Mouse (Mus musculus) megakaryocyte progenitor cell, adult 5-6 weeks (primary cell): ENCODE results near the gene Sall1. TPM values are rescaled to one million over a fixed set of nuclear protein-coding genes. Genes with fewer than 3 reads are reported as not detected.

ENCODE experiments used
- ATAC-seq: replicated peaks from 2 replicates; pipeline ENCODE4 v1.8.0; 2016; ENCODE audit warnings: mild to moderate bottlenecking, moderate TSS enrichment, inconsistent platforms; ENCODE audit not compliant: poor library complexity
- total RNA-seq, 2 experiments: library from RNA; stranded (forward) in 1 of 2; stranded (reverse) in 1 of 2; fragments of 157-497, 149-512 nt in 1 of 2; fragments of 200-1000 nt in 1 of 2; gene quantifications; 2 replicates each; pipeline versions ENCODE4 v1.2.3 to v1.2.4; 2015 to 2017

The Sall1 gene
- total RNA-seq, 2 experiments from 2014 or later: not detected

DNA sequence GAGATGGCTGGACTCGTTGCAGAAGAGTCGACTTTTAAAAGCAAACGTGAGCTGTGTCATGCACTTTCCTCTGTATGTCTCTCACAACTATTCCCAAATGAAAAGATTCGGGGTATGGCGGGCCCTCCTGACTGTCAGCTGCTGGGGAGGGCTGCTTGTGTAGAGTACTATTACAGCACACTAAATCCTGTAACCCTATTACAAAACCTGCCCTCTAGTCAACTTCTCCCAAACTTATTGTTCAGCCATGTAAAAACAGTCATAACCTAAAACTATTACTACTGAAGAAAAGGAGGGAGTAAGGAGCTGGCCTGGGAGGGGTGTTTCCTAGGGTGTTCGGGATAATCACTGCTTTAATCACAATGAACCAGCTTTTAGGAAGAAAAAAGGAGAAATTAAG is 4.1 kb downstream of the Sall1 start:
- ATAC-seq: no peak

DNA sequence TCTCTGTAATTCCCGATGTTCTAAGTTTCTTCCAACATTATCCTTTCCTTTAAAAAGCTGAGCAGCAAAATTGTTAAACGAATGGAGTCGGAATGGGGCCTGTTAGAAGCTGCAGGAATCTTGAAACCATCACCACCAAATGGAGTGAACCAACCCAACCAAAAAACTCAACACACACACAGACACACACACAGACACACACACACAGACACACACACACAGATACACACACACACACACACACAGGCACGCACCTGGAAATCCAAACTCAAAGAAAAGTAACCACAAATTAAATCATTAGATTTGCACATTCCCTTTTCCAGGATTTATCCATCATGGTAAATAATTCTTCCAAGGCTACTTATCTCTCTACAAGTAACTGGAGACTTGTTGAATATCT is 5.0 kb downstream of the Sall1 start:
- no peak for ATAC-seq

DNA sequence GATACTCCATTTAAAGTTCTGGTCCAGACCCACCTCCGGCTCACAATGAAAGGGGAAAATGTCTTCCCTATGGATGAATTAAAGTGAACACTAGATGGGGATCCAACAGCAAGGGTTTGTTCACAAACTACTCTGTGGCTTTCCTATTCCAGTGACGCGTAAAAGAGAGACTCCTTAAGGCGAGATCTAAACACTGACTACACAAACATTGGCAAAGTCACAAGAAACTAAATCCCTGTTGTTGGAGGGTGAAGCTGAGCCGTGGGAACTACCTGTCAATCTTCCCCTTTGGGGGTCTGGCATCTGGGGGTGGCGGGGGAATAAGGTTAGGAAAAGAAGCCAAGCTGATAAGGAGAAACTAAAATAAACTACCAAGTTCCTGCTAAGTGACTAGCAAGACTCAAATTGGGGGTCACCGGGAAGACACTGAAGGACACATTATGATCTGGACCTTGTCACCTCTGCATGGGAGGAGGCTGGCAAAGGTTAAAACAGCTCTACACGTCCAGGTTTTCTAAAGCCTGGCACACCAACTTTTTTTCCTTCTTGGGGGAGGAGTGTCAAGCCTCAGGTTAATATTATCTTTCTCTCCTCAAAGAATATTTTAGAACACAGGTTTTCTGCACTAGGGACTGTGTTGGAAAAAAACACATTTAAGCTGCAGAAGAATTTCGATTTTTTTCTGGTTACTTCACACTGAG is 6.3 kb downstream of the Sall1 start:
- no peak for ATAC-seq

DNA sequence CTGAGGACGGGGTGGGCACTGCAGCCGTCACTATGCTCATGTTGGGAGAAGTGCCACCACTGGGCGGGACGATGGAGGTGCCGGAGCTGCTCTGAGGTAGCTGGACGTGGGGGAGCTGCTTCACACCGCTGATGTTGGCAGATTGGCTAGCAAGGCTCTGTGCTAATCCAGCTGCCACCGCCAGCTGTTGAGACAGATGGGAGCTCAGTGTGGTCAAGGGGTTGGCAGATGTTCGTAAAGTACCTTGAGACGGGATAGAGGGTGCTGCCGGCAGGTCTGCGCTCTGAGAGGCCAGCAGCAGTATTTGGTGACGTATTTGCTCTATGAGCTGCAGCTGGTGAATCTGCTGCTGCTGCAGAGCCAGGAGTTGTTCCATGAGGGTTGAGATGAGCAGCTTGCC is 11.6 kb downstream of the Sall1 start:
- ATAC-seq: no peak

DNA sequence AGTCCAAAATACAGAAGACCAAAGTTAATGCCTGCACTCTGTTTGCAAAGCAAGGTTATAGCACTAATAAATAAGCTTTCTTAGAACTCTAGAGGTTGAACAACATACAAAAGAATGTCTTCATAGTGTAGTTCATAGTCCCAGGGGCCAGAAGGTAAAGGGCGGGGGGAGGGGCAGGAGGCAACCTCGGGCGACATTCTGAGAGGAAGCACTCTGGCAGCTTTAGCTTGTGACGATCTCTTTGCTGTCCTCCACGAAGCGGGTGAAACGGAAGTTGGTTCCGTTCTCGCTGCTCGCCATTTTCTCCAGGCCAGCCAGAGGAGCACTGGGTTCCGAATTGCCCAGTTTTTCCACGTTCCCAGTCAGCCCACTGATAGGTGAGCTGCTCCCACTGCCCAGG is 15.8 kb downstream of the Sall1 start:
- no peak for ATAC-seq

DNA sequence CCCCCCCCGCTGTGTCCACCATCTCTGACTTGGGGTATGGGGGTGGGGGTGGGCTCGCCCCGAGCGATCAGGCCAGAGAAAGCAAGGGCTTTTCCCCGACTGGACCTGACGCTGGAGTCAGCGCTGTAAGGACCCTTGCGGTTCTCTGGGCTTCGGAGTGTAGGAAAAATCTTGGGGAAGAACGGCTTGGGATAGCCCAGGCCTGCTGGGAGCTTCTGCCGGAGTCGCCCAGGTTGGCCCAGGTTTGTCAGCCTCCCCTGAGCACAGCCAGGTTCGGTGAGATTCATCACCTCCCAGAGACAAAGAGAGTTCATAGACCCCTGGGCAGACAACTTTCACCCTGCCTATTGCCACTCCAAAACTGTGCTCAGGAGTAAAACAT is 17.8 kb downstream of the Sall1 start:
- no peak for ATAC-seq

DNA sequence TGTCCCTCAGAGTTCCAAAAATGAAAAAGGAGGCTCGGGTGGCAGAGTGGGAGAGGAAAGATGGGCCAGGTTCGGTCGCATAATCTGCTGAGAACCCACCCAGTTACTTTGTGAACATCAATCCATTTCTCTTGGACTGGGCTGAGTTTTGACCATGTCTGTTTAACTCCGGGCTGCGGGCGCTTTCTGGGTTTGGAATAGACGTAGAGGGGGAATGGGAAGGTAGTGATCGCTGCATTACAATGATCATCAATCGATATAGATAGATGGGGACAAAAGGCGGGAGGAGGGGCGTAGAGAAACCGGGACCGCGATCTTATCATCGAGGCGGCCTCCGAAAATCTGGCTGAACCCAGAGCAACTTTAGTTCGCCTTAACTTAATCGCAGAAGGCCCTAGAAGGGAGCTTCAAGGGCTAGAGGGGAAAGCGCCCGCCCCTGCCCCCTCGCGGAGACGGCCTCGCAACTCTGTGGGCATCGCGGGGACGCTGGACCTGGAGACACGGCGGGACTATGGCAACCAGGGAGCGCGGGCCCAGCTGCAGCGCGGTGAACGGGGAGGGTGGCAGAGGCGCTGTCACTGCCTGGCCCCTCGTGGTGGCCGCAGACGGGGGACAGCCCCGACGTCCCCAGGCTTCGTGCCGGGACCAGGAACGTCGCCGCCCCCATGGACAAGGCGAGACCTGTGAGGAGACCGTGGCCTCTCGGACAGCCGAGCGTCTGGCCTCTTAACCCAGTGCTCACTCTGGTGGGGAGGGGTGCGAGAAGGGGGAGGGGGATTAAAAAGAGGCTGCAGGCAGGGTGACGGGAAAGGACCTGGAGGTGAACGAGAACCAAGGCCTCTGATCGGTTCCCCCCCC is 18.5 kb downstream of the Sall1 start:
- no peak for ATAC-seq

DNA sequence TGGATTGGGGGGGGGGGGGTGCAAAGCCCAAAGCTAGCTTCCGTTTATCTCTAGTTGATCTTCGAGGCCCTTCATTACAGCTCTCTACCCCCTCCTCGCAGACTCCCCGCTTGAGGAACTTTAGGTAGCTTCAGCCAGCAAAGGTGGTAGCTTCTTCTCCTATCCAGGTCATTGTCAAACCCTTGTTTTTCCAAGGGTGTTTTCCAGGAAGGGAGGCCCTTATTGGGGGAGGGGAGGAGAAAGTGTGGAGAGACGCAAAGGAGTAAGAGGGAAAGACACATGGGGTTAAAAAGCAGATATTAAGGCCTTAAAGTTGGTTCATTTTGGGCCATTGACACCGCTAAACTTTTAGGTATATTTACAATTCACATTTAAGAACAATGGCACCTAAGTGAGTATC is 19.2 kb downstream of the Sall1 start:
- no peak for ATAC-seq

DNA sequence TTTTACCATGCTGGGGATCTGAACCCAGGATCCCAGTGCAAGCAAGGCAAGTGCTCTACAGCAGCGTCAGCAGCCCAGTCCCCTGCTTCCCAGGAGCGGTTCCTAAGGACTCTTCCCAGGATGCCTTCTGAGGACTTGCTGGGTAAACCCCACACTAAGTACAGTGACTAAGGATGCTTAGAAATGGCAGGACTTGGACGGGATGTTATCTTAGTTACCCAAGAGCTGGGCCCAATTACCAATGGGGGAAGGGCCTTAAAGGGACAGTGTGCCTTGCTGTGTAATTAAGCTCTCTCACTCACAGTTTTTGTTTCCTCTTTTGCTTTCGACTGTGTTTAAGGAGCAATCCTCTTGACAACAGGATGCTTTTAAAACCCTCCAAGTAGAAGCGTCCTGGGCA is 22.8 kb downstream of the Sall1 start:
- no peak for ATAC-seq

DNA sequence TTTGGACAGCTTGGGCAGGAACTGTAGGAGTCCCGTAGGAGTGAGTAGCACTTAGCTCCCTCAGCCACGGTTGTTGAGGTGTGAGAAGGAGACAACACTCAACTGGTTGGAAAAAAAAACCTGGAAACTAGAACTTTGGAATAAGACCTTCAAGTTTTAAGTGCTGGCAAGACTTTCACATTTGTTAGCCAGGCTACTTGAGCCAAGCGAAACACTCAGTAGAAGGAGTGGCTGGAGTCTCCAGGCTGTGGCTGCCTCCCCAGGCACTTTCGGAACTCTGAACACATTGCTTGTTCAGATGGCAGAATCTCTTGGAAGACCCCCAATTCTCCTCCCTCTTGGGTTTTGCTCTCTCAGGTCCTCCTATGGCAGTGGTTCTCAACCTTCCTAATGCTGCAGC is 26.1 kb downstream of the Sall1 start:
- ATAC-seq: no peak

DNA sequence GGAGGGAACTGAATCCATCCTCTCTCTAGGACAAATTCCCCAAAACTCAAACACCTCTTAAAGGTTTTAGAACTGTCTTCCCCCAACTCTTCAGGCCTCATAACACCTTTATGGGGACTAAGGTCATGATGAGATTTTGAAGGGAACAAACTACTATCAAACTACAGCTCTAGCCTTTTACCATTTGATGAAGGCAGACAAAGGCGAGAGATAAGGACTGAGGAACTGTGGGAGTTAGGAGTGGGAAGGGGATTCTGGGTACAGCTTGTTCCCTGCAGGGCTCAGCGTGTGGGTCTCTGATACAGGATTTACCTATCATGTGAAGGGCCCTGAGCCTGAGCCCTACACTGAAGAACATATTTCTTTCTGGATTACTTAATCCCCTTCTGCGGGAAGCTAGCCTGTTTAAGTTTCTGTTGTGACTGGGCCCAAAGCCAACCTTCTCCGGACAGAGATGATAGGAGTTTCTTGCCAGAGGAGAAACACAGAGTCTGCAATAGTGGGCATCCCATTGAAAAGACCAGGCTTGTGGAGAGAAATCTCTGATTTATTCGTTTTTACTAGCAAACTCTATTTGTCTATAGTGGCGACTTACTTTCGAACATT is 27.4 kb downstream of the Sall1 start:
- no peak for ATAC-seq

DNA sequence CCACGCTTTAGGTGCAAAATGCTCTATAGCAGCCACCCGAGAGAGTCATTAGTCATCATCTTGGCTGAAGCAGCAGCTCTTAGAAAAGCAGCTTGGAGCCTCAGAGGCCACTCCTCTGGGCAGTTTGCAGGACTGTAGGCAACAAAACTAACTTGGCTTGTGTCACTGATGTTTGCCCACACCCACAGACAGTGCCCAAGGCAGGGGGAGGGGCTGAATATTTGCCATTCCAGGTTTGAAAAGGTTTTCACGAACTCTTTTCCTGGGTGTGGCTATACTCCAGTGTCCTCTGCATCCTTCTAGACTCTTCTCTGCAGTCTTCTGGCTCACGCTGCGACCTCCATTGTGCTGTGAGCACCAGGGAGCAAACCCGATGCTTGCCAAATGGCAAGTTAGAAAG is 28.4 kb downstream of the Sall1 start:
- no peak for ATAC-seq

DNA sequence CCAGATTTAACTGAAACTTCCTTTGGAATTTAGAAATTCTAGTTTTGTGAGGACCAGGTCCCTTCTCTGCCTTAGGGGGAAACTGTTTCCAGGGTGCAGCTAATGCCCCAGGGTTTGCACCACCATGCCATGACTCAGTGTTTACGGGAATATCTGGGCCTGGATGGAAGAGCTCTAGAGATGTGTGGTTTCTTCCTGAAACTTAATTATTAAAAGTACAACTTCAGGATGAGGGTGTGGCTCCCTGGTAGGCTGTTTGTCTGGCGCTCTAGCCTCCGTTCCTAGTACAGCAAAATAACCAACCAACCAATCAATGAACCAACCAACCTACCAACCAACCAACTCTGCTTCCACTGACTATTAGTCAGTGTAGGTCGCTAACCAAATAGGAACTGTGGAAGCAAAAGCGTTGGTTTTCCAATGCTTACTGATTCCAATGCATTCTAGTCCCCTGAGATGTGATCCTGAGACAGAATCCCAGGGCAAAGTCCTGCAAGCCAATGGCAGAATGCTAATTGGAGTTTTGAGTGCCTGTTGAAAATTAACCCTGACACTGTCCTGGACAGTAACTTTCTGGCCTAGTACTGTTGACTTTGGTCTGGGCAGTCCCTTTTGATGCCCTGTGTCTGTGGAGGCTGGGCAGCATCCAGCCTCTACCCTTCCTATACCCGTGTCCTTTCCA is 31.0 kb downstream of the Sall1 start:
- no peak for ATAC-seq

DNA sequence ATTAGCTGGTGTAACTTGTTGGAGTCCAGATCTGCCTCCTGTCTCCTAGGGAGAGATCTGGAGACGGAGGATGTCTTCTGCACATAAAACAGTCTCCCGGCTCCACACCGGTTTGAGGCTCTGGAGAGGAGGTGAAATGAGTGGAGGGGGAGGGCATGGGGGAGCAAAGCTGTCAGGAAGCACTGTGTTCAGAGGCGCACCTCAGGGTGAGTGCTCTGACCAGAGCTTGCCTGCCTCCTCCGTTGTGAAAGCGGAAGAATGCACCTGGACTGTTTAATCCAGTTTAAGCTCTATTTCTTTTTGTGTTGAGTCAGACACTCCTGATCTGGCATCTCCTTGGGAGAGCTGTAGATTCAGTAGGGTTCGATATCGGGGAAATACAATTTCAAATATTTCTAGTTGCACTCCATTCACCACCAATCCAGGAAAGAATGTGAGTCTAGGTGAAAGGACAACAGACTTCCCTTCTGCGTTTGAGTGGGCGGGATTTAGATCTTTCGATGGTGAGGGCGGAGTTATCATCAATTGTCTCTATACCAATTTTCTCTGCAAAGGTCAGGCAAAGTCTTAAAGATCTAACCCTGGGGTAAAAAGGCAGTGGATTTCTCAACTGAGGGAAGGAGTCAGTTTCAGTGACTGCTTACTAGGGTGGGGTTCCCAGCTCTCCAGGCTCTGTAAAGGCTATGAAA is 31.8 kb downstream of the Sall1 start:
- ATAC-seq: no peak

DNA sequence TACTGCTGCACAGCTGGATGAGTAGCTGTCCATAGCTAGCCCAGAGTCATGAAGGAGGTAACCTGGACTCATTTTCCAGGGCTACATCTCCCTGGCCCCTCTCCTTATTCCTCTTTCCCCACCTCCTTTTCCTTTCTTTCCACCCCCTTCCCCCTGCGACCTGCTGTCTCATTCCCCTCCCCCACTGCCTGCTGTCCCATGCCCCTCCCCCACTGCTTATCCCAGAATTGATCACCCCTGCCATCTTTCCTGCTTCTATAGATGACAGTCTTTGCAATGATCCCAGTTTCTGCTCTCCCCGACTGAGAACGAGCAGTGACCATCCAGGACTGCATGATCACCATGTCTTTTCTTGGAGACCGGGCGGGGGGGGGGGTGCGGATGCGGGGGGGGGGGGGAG is 35.2 kb downstream of the Sall1 start:
- ATAC-seq: no peak

DNA sequence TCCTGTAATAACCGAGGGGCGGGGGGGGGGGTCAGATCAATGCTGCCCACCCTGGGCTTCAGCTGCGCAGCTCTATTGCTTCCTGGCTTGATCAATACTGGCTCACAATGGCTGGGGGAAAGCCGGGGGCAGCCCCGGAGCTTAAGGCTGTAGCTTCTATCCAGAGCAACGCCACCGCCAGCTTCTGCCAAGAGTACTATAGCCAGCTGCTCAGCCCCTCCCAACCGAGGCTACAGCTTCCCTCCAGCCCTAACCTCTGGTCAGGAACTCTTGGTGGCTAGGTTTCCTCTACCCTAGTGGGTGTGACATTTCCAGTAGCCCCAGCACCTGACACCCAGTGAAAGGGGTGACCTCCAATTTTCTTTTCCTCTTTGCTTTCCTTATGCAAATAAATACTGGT is 36.8 kb downstream of the Sall1 start:
- ATAC-seq: no peak

DNA sequence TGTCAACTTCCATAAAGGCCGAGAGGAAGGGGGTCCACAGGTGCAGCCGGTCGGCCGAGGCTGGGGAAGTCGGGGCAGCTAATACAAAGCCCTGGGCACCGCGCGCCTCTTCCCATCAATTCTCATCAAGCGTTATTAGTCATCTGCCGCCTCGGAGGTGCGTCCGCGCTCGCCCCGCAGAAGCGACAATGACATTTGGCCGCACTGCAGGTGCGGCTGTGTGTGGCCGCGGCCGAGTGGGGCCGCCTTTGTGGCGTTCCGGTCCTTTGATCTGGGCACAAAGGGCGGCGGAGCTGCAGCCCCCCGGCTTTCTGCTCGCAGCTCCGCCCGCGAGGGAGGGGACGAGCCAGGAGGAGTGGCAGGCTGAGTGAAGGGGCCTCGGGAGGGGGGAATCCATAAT is 37.5 kb downstream of the Sall1 start:
- ATAC-seq: no peak

DNA sequence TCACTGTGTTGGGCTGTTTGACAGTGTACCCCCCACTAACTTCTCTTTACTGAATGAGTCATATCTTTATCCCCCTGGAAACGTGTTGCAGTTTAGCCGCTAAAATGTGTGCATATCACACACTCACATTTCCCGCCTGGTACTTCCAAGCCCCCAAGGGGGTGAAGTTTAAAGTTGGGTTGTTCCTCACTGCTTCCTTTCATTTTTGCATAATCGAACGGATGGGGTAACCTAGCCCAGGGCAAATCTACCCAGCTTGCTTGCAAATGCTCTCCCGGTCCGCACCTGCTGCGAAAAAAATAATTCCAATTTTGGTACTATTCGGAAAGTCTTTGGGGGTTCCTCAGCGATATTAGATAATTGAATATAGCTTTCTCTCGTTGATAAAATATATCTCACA is 38.2 kb downstream of the Sall1 start:
- no peak for ATAC-seq

DNA sequence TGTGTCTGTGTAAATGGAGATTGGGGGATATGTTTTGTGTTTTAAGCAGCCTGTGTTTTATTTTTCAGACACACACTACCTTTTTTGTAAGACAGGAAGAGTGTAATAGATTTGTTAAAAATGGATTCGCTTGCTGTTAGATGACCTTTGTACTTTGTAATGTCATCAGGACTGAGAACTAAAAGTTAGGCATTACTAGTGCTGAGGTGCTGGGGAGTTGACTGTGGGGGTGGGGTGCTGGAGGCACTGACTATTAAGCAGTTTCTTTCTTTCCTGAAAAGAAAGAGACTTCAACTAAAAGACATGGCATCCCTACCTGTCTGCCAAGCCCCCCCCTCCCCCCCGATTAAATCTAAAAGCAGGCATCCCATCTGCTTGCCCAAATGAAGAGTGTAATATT is 39.9 kb downstream of the Sall1 start:
- no peak for ATAC-seq

DNA sequence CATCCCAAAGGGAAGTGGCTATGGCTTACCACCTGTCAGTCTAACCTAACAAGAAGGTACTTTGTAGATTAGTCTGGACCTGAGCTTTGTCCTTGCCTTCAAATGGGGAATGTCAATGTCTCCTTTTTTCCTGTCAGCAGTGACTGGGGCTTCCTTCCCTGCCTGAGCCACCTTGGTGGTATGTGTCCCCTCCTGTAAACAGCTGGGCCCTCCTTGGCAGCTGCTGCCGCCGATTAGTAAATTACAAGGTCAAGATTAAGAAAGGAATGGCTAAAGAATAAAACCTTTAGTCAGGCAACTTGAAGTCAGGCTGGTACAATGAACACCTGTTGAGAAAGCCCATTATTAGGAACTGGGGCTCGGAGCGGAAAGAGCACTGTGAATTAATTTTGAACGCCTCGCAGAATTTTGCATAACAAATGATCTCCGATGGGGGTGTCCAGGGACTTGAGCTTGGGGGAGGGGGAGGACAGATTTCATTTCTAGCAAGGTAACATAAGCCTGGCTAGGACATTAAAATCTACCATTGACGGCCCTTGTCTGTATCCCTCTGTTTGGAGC is 40.5 kb downstream of the Sall1 start:
- no peak for ATAC-seq

DNA sequence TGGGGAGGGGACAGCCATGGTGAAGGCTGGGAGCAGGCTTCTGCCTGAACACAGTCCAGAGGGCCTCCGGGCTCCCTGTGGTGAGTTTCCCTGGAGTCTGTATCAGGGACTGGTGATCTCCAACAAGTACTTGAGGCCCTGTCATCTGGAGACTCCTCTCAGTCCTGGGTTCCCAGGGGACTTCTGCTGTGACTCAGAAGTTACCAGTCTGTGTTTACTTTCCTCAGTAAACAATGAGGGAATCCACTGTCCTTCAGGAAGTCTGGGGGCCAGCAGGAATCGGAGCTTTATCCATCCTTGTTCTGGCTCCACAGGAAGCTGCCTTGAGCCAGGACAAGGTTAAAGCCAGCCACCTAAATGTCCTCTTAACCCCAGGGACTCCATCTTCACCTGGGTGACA is 41.8 kb downstream of the Sall1 start:
- ATAC-seq: no peak
